In genomic region chr1:191042106-191042505, GRCm38 (mm10) we compare ENCODE assay signal across 30 mouse cellular contexts. TPM values are rescaled to one million over a fixed set of nuclear protein-coding genes. Genes with fewer than 3 reads are reported as not detected.
A peak's percentile ranks its signal among the peaks of the same experiment; 100 is the strongest.
DNase-seq lines count a peak whose midpoint lies in the region; TF ChIP-seq lines count a peak whose summit lies in the region.
"Had no signal": no experiment of that assay in that cellular context is flagged by ENCODE, and none has a peak within 500 bp of the region (broad histone marks: within the 10 kb centered on the region; RNA-seq: fewer than 3 reads in every experiment).

No protein-coding gene starts in this region.

- intact Hi-C loops in gastrocnemius, adult 2 months (cut with DNase I) = loop anchor here (1.0 kb wide), 1 partner anchor 12 kb away; no protein-coding TSS in a partner anchor

- 79% methylated on average over 5 of the region's 5 CpGs for WGBS in heart, embryonic 10.5 days

- H3K36me3 ChIP-seq in heart, embryonic 10.5 days = no peaks in the 10 kb centered on the region
- H3K36me3 ChIP-seq: embryonic facial prominence, embryonic 12.5 days; embryonic facial prominence, embryonic 15.5 days; forebrain, embryonic 10.5 days; forebrain, embryonic 12.5 days had no signal

- TF ChIP-seq POLR2A in embryonic fibroblast, embryonic 13.5 days (IDR thresholded peaks at IDR 0.05; ENCODE audit: low read depth, low read length) = no peak

- H3K4me1 ChIP-seq in heart, embryonic 10.5 days = 0 out of 2 replicates have a peak, but pooled peaks cover 4% of the 10 kb centered on the region
- H3K4me1 ChIP-seq in embryonic fibroblast, embryonic 13.5 days (ENCODE audit: control insufficient read depth, insufficient read depth, low read length) = 0 out of 2 replicates have a peak, but pooled peaks cover 6% of the 10 kb centered on the region
- H3K4me1 ChIP-seq: embryonic facial prominence, embryonic 12.5 days; embryonic facial prominence, embryonic 15.5 days; forebrain, embryonic 10.5 days; forebrain, embryonic 12.5 days had no signal

- H3K4me3 ChIP-seq in gastrocnemius, adult 2 months = no peak overlapping the region
- H3K4me3 ChIP-seq in heart, embryonic 10.5 days = no peak overlapping the region
- H3K4me3 ChIP-seq in embryonic fibroblast, embryonic 13.5 days (ENCODE audit: insufficient read depth, low read length) = no peak overlapping the region
- H3K4me3 ChIP-seq: embryonic facial prominence, embryonic 12.5 days; embryonic facial prominence, embryonic 15.5 days; erythroblast, embryonic 14.5 days; forebrain, embryonic 10.5 days; forebrain, embryonic 12.5 days had no signal

- H3K27me3 ChIP-seq in heart, embryonic 10.5 days (ENCODE audit: insufficient read depth, poor library complexity, severe bottlenecking) = no peaks in the 10 kb centered on the region
- H3K27me3 ChIP-seq: embryonic facial prominence, embryonic 12.5 days; embryonic facial prominence, embryonic 15.5 days; forebrain, embryonic 12.5 days; Patski had no signal

- no peak for TF ChIP-seq CTCF in gastrocnemius, adult 2 months (IDR thresholded peaks at IDR 0.05)
- no peak for TF ChIP-seq CTCF in embryonic fibroblast, embryonic 13.5 days (IDR thresholded peaks at IDR 0.05; ENCODE audit: borderline replicate concordance, insufficient read depth, low read length)

- DNase-seq in gastrocnemius, adult 2 months = no peak
- no peak for DNase-seq in gastrocnemius, postnatal 10 days
- peak; percentile 51 for DNase-seq in heart, embryonic 10.5 days (ENCODE audit: low spot score)
- DNase-seq in heart, adult 8-10 months (ENCODE audit: low spot score) = no peak
- no peak for DNase-seq in ovary, adult 18-20 months (ENCODE audit: low spot score)
- no peak for DNase-seq in T-cell, adult 2 months (ENCODE audit: low spot score)
- DNase-seq: adrenal gland, adult 2 months; adrenal gland, postnatal 10 days; adrenal gland, postnatal 25 days; cerebellum, adult 11 months; cerebellum, adult 18-20 months; cerebellum, adult 8-10 months; cerebellum, adult 9-11 months; cerebellum, postnatal 14 days; cerebellum, postnatal 36 days; embryo, embryonic 11 days had no signal

- peak overlapping the region; percentile 16; the same call in 1 of the 2 replicates for H3K27ac ChIP-seq in gastrocnemius, adult 2 months
- no peak overlapping the region for H3K27ac ChIP-seq in heart, embryonic 10.5 days
- peak overlapping the region; percentile 73 for H3K27ac ChIP-seq in embryonic fibroblast, embryonic 13.5 days (ENCODE audit: insufficient read depth, low read length)
- H3K27ac ChIP-seq: embryonic facial prominence, embryonic 12.5 days; embryonic facial prominence, embryonic 15.5 days; forebrain, embryonic 10.5 days; forebrain, embryonic 12.5 days had no signal

- no peaks in the 10 kb centered on the region for H3K9me3 ChIP-seq in heart, embryonic 10.5 days
- H3K9me3 ChIP-seq: embryonic facial prominence, embryonic 12.5 days; embryonic facial prominence, embryonic 15.5 days; forebrain, embryonic 10.5 days; forebrain, embryonic 12.5 days had no signal

RNA-seq across cellular contexts. Expression of gene Spata45, which starts 5.7 kb away (rescaled TPM):
- total RNA-seq in gastrocnemius, adult 2 months (2021) = not detected
- total RNA-seq in gastrocnemius, postnatal 10 days (2021) = not detected
- not detected in 2 replicates for polyA plus RNA-seq in heart, embryonic 10.5 days (2016; fragmentation: Nextera tagmentation; extraction: Ambion mirVana)
- total RNA-seq in heart, adult 8-10 months (2022) = not detected
- polyA plus RNA-seq in embryonic fibroblast, embryonic 13.5 days (2011; ENCODE audit: insufficient read length, low read depth, missing spikeins) = not detected in 2 replicates
- total RNA-seq: adrenal gland, adult 2 months; adrenal gland, postnatal 10 days; adrenal gland, postnatal 25 days; adrenal gland, postnatal 4 days; common myeloid progenitor, adult 5-6 weeks had no signal
- polyA plus RNA-seq: adrenal gland, adult 2 months; brain, embryonic 14.5 days; C2C12; embryonic facial prominence, embryonic 12.5 days; embryonic facial prominence, embryonic 15.5 days; erythroblast, embryonic 14.5 days; forebrain, embryonic 10.5 days; forebrain, embryonic 12.5 days; forebrain, embryonic 14.5 days; forebrain, embryonic 16.5 days; frontal cortex, adult 2 months; Patski had no signal

RNA-seq across cellular contexts. Expression of gene Flvcr1, which starts 16.1 kb away (rescaled TPM):
- 10 to 100 TPM; 13.0 to 16.2 TPM for total RNA-seq in gastrocnemius, adult 2 months (2021)
- total RNA-seq in gastrocnemius, postnatal 10 days (2021) = 10 to 100 TPM; 10.9 to 11.7 TPM
- polyA plus RNA-seq in heart, embryonic 10.5 days (2016; fragmentation: Nextera tagmentation; extraction: Ambion mirVana) = 4.4 and 8.5 TPM in 2 replicates
- total RNA-seq in heart, adult 8-10 months (2022) = 1 to 10 TPM; 3.5 to 6.5 (median 4.0) TPM
- 7.5 and 9.4 TPM in 2 replicates for polyA plus RNA-seq in embryonic fibroblast, embryonic 13.5 days (2011; ENCODE audit: insufficient read length, low read depth, missing spikeins)

RNA-seq across cellular contexts. Expression of gene Tatdn3, which starts 20.6 kb away (rescaled TPM):
- 10 to 100 TPM; 14.4 to 15.2 TPM for total RNA-seq in gastrocnemius, adult 2 months (2021)
- total RNA-seq in gastrocnemius, postnatal 10 days (2021) = 10 to 100 TPM; 14.9 to 19.7 TPM
- polyA plus RNA-seq in heart, embryonic 10.5 days (2016; fragmentation: Nextera tagmentation; extraction: Ambion mirVana) = 16.6 and 20.7 TPM in 2 replicates
- total RNA-seq in heart, adult 8-10 months (2022) = 10 to 100 TPM in 3 of 4 experiments, 1 to 10 TPM in 1; 9.6 to 17.8 (median 12.1) TPM
- 11.3 and 19.0 TPM in 2 replicates for polyA plus RNA-seq in embryonic fibroblast, embryonic 13.5 days (2011; ENCODE audit: insufficient read length, low read depth, missing spikeins)

RNA-seq across cellular contexts. Expression of gene Nsl1, which starts 20.7 kb away (rescaled TPM):
- total RNA-seq in gastrocnemius, adult 2 months (2021) = under 1 TPM; 0.05 to 0.08 TPM
- total RNA-seq in gastrocnemius, postnatal 10 days (2021) = 1 to 10 TPM; 1.2 to 2.6 TPM
- 20.6 and 21.8 TPM in 2 replicates for polyA plus RNA-seq in heart, embryonic 10.5 days (2016; fragmentation: Nextera tagmentation; extraction: Ambion mirVana)
- total RNA-seq in heart, adult 8-10 months (2022) = under 1 TPM; 0.19 to 0.79 (median 0.34) TPM
- polyA plus RNA-seq in embryonic fibroblast, embryonic 13.5 days (2011; ENCODE audit: insufficient read length, low read depth, missing spikeins) = 5.7 and 11.7 TPM in 2 replicates

RNA-seq across cellular contexts. Expression of gene Batf3, which starts 55.5 kb away (rescaled TPM):
- total RNA-seq in gastrocnemius, adult 2 months (2021) = under 1 TPM in 1 of 2 experiments, not detected in 1; 0.38 TPM
- under 1 TPM; 0.52 to 0.56 TPM for total RNA-seq in gastrocnemius, postnatal 10 days (2021)
- 4.8 and 7.9 TPM in 2 replicates for polyA plus RNA-seq in heart, embryonic 10.5 days (2016; fragmentation: Nextera tagmentation; extraction: Ambion mirVana)
- under 1 TPM in 3 of 4 experiments, not detected in 1; 0.49 to 0.75 (median 0.69) TPM for total RNA-seq in heart, adult 8-10 months (2022)
- not detected in 2 replicates for polyA plus RNA-seq in embryonic fibroblast, embryonic 13.5 days (2011; ENCODE audit: insufficient read length, low read depth, missing spikeins)
